Mouse (Mus musculus) myocyte (in vitro differentiated cells): ENCODE results near the gene Zmynd10. TPM values are rescaled to one million over a fixed set of nuclear protein-coding genes. Genes with fewer than 3 reads are reported as not detected.
A peak's percentile ranks its signal among the peaks of the same experiment; 100 is the strongest.

Experiments
- H3K27me3 ChIP-seq: one replicate; pipeline ENCODE4 v1.6.1; 2011; ENCODE audit not compliant: control insufficient read depth, insufficient read depth, insufficient read length
- H3K36me3 ChIP-seq: one replicate; pipeline ENCODE4 v1.6.1; 2011; ENCODE audit not compliant: control insufficient read depth, insufficient read depth
- H3K4me2 ChIP-seq: one replicate; pipeline ENCODE4 v1.6.1; 2011; ENCODE audit warnings: low read depth, control low read depth
- H3K4me3 ChIP-seq: one replicate; pipeline ENCODE4 v1.5.1; 2011; ENCODE audit warnings: mild to moderate bottlenecking, control low read depth, moderate library complexity
- H3K79me2 ChIP-seq: one replicate; pipeline ENCODE4 v1.6.1; 2011; ENCODE audit not compliant: control insufficient read depth, insufficient read depth
- H3ac ChIP-seq: one replicate; pipeline ENCODE4 v1.6.1; 2011; ENCODE audit not compliant: control insufficient read depth, insufficient read length
- CEBPB ChIP-seq: IDR thresholded peaks from 2 replicates; pipeline ENCODE4 v1.6.1; 2011; ENCODE audit warnings: mild to moderate bottlenecking, moderate library complexity; ENCODE audit not compliant: poor library complexity, insufficient read depth, severe bottlenecking
- E2F4 ChIP-seq: IDR thresholded peaks from one replicate; pipeline ENCODE4 v1.6.1; 2011; ENCODE audit warnings: mild to moderate bottlenecking, control low read depth, moderate library complexity; ENCODE audit not compliant: insufficient read depth
- MAX ChIP-seq: IDR thresholded peaks from one replicate; pipeline ENCODE4 v1.6.1; 2011; ENCODE audit warnings: low read depth, mild to moderate bottlenecking, control low read depth
- MYOD1 ChIP-seq, 3 experiments: IDR thresholded peaks; one replicate each; pipeline ENCODE4 v1.6.1; 2011; ENCODE audit warnings: control low read depth in 2 of 3, low read depth in 2 of 3, mild to moderate bottlenecking in 2 of 3, moderate library complexity in 1 of 3; ENCODE audit not compliant: insufficient read length in 2 of 3, control insufficient read depth in 1 of 3
- MYOG ChIP-seq, 3 experiments: IDR thresholded peaks; one replicate each; pipeline ENCODE4 v1.6.1; 2011; ENCODE audit warnings: control low read depth in 2 of 3, low read depth in 2 of 3, mild to moderate bottlenecking in 2 of 3; ENCODE audit not compliant: insufficient read length in 2 of 3, control insufficient read depth in 1 of 3, insufficient read depth in 1 of 3
- POLR2A ChIP-seq: IDR thresholded peaks from one replicate; pipeline ENCODE4 v1.6.1; 2011; ENCODE audit warnings: low read depth, mild to moderate bottlenecking, control low read depth, moderate library complexity; ENCODE audit not compliant: insufficient read length
- POLR2AphosphoS2 ChIP-seq: IDR thresholded peaks from one replicate; pipeline ENCODE4 v1.6.1; 2011; ENCODE audit warnings: low read depth, control low read depth; ENCODE audit not compliant: insufficient read length
- REST ChIP-seq: IDR thresholded peaks from one replicate; pipeline ENCODE4 v1.6.1; 2011; ENCODE audit warnings: mild to moderate bottlenecking, control low read depth, moderate library complexity; ENCODE audit not compliant: insufficient read depth, insufficient read length
- SRF ChIP-seq: IDR thresholded peaks from one replicate; pipeline ENCODE4 v1.6.1; 2011; ENCODE audit warnings: low read depth; ENCODE audit not compliant: control insufficient read depth, insufficient read length
- TCF12 ChIP-seq: IDR thresholded peaks from one replicate; pipeline ENCODE4 v1.6.1; 2011; ENCODE audit warnings: mild to moderate bottlenecking, control low read depth; ENCODE audit not compliant: poor library complexity, insufficient read depth, severe bottlenecking
- TCF3 ChIP-seq: IDR thresholded peaks from one replicate; pipeline ENCODE4 v1.6.1; 2011; ENCODE audit warnings: low read depth, control low read depth; ENCODE audit not compliant: insufficient read length
- USF1 ChIP-seq: IDR thresholded peaks from one replicate; pipeline ENCODE4 v1.6.1; 2011; ENCODE audit warnings: low read depth, mild to moderate bottlenecking, control low read depth, moderate library complexity
- polyA plus RNA-seq: library from polyadenylated mRNA; unstranded; fragments of >200 nt; fragmentation: generic; extraction: Trizol; gene quantifications from one replicate; pipeline ENCODE4 v1.2.1, GENCODE M21; 2012; ENCODE audit warnings: missing spikeins

The Zmynd10 gene
- polyA plus RNA-seq, 1 experiment, result 0.52 TPM

DNA sequence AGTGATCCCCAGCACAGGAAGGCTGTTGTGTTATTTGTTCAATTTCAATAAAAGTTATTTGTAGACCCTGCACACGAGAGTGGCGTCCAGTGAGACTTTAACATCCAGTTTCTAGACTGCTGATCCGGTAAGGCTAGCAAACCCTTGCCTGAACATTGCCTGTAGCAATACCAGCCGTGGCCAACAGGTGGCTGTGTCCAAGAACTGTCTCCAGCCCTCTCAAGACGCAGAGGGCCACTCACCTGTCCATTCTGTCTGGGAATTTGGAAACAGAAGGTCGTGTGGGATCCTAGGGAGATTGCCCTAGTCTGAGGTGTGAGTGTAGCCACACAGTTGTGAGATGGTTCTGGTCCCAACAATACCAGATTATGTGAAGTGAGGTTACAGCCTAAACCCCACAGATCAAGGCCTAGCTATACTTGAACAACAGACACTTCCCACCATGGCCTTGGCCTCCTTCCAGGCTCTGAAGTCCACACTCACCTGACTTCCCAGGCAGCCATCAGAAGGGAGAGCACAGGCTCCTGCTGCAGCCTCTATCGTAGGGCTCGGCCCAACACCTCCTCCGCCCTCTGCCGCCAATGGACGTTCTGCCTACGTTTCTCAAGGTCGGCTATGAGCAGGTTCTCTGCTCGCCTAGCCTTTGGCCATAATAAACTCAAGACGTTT, 19.1 kb downstream of the Zmynd10 start:
- Histone ChIP-seq H3K79me2 (peaks cover 20% of the 10 kb centered on the region), H3K27me3 (no peaks in the 10 kb centered on the region), H3K4me2 (no peak overlapping the region), H3K36me3 (peaks cover 8% of the 10 kb centered on the region), H3ac (no peak overlapping the region), H3K4me3 (no peak overlapping the region)
- TF ChIP-seq POLR2AphosphoS2 (peak; percentile 16), MYOD1 (IDR thresholded peaks at IDR 0.05; ENCODE audit: control insufficient read depth in 1 of 3, insufficient read length in 2 of 3, low read depth in 2 of 3) (peak in 1 of 3 experiments; percentile 24), TCF3 (no peak)

GRCm38 (mm10) chr9:107566855-107567254, 19.8 kb downstream of the Zmynd10 start:
- no peaks in the 10 kb centered on the region for H3K27me3 ChIP-seq
- peaks cover under 1% of the 10 kb centered on the region for H3K36me3 ChIP-seq
- TF ChIP-seq MYOG (IDR thresholded peaks at IDR 0.05; ENCODE audit: control insufficient read depth in 1 of 3, insufficient read depth in 1 of 3, insufficient read length in 2 of 3, low read depth in 2 of 3) (no peak), TCF3 (no peak), CEBPB (no peak), TCF12 (no peak), REST (no peak), MAX (no peak), MYOD1 (IDR thresholded peaks at IDR 0.05; ENCODE audit: control insufficient read depth in 1 of 3, insufficient read length in 2 of 3, low read depth in 2 of 3) (no peak), SRF (no peak), USF1 (no peak), POLR2AphosphoS2 (no peak), E2F4 (no peak), POLR2A (no peak)
- H3K4me2 ChIP-seq, result no peak overlapping the region
- no peak overlapping the region for H3K4me3 ChIP-seq
- no peak overlapping the region for H3ac ChIP-seq
- peaks cover 20% of the 10 kb centered on the region for H3K79me2 ChIP-seq

DNA sequence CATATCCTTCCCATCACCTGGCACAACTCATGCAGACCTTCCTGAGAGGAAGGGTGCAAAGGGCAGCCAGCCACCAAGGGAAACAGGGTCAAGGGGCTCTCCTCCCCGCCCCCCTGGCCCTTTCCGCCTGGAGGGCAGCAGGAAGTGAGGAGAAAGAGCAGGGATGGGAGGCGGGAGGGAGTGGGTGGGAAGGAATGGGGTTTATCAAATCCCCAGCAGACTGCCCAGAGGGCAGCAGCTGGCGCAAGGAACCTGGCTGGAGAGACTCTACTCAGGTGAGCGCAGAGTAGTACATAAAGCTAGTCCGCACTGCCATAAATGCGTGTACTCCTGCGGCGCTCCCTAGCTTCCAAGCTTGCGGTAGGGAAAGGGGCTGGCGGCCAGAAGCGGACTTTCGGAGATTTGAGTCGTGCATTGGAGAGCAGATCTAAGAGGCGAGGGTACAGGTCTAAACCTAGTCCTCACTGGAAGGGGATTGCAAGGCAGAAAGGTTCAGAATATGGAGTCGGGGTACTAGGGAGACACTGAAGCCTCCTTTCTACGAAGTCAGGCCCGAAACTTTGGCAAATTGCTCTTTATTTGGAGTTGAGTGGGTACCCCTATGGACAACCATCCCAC, 20.7 kb downstream of the Zmynd10 start, which contains the start of gene Hyal2:
Gene Hyal2 (plus strand): TSS at position 244 of the 618 bp plus-strand sequence.
- Histone ChIP-seq H3ac (peak within 1 kb of the TSS; percentile 69), H3K27me3 (no peaks in the 10 kb centered on the region), H3K4me2 (peak within 1 kb of the TSS; percentile 98), H3K36me3 (no peaks in the 10 kb centered on the region), H3K79me2 (peaks cover 20% of the 10 kb centered on the region), H3K4me3 (peak within 1 kb of the TSS; percentile 81)
- TF ChIP-seq USF1 (no peak), CEBPB (no peak), POLR2A (no peak), E2F4 (no peak), TCF12 (no peak), MYOD1 (IDR thresholded peaks at IDR 0.05; ENCODE audit: control insufficient read depth in 1 of 3, insufficient read length in 2 of 3, low read depth in 2 of 3) (no peak), MAX (no peak), POLR2AphosphoS2 (no peak), REST (no peak)

GRCm38 (mm10) chr9:107568331-107569261, 21.5 kb downstream of the Zmynd10 start:
- H3K27me3 ChIP-seq, result no peaks in the 10 kb centered on the region
- peak overlapping the region; percentile 81 for H3K4me3 ChIP-seq
- H3K36me3 ChIP-seq, result no peaks in the 10 kb centered on the region
- TF ChIP-seq REST (no peak), POLR2AphosphoS2 (peak; percentile 68), POLR2A (peak; percentile 73)
- peaks cover 18% of the 10 kb centered on the region for H3K79me2 ChIP-seq
- peak overlapping the region; percentile 98 for H3K4me2 ChIP-seq
- peak overlapping the region; percentile 69 for H3ac ChIP-seq

GRCm38 (mm10) chr9:107569270-107569669, 22.2 kb downstream of the Zmynd10 start:
- no peaks in the 10 kb centered on the region for H3K27me3 ChIP-seq
- no peak for TF ChIP-seq MAX
- no peak for TF ChIP-seq REST
- TF ChIP-seq USF1, result peak; percentile 28
- no peak for TF ChIP-seq POLR2A
- no peak for TF ChIP-seq E2F4
- H3K36me3 ChIP-seq, result no peaks in the 10 kb centered on the region
- peak overlapping the region; percentile 98 for H3K4me2 ChIP-seq
- peak overlapping the region; percentile 69 for H3ac ChIP-seq
- H3K4me3 ChIP-seq, result peak overlapping the region; percentile 81
- H3K79me2 ChIP-seq, result peaks cover 11% of the 10 kb centered on the region
